Mouse (Mus musculus) forebrain, embryonic 14.5 days (tissue): ENCODE results near the gene Wdr70. TPM values are rescaled to one million over a fixed set of nuclear protein-coding genes. Genes with fewer than 3 reads are reported as not detected.

Experiments used
- ATAC-seq: fragments of 200-750 bp; cut with Nextera tagmentation; 2 replicates; pipeline ENCODE4 v1.8.0; 2017; ENCODE audit warnings: mild to moderate bottlenecking, moderate library complexity
- DNase-seq: peaks from one replicate; pipeline ENCODE4 v3.0.0-alpha.2; 2015; ENCODE audit warnings: low spot score
- H3K27ac ChIP-seq: fragments of 300-500 bp; sonication (generic); 2 replicates; pipeline ENCODE4 v1.5.1; 2014; ENCODE audit warnings: low read depth, mild to moderate bottlenecking, control low read depth, low read length, moderate library complexity
- H3K27me3 ChIP-seq: fragments of 300-500 bp; sonication (generic); replicated peaks from 2 replicates; pipeline ENCODE4 v1.6.1; 2014; ENCODE audit warnings: low read length, control low read depth, mixed read lengths; ENCODE audit not compliant: control insufficient read depth, insufficient read depth
- H3K36me3 ChIP-seq: fragments of 300-500 bp; sonication (generic); 2 replicates; pipeline ENCODE4 v1.6.1; 2014; ENCODE audit warnings: low read length, control low read depth; ENCODE audit not compliant: control insufficient read depth, insufficient read depth
- H3K4me1 ChIP-seq: fragments of 300-500 bp; sonication (generic); 2 replicates; pipeline ENCODE4 v1.6.1; 2014; ENCODE audit warnings: antibody characterized with exemption, low read length, control low read depth; ENCODE audit not compliant: control insufficient read depth, insufficient read depth
- H3K4me2 ChIP-seq: fragments of 300-500 bp; sonication (generic); 2 replicates; pipeline ENCODE4 v1.6.1; 2014; ENCODE audit warnings: mild to moderate bottlenecking, control low read depth, low read length
- H3K4me3 ChIP-seq: fragments of 300-500 bp; sonication (generic); 2 replicates; pipeline ENCODE4 v1.5.1; 2014; ENCODE audit warnings: low read depth, low read length, control low read depth
- H3K9ac ChIP-seq: fragments of 300-500 bp; sonication (generic); 2 replicates; pipeline ENCODE4 v1.6.1; 2014; ENCODE audit warnings: mild to moderate bottlenecking, low read length, control low read depth, moderate library complexity
- H3K9me3 ChIP-seq: fragments of 300-500 bp; sonication (generic); replicated peaks from 2 replicates; pipeline ENCODE4 v1.6.1; 2016; ENCODE audit warnings: low read length, control low read depth, mixed read lengths; ENCODE audit not compliant: control insufficient read depth
- WGBS: fragments of 180-500 bp; shearing (Covaris S2); extraction: QIAGEN DNeasy Blood & Tissue Kit; methylation state at CpG from one replicate; pipeline ENCODE4 v1.1.7; 2014; 5-methylcytosine and 5-hydroxymethylcytosine counted together
- polyA plus RNA-seq: library from polyadenylated mRNA; unstranded; fragments of >200 nt; fragmentation: Nextera tagmentation; extraction: Ambion mirVana; gene quantifications from 2 replicates; pipeline ENCODE4 v1.2.1, GENCODE M21; 2014

The Wdr70 gene
- polyA plus RNA-seq, 1 experiment from 2014 or later = 69.0 TPM

DNA sequence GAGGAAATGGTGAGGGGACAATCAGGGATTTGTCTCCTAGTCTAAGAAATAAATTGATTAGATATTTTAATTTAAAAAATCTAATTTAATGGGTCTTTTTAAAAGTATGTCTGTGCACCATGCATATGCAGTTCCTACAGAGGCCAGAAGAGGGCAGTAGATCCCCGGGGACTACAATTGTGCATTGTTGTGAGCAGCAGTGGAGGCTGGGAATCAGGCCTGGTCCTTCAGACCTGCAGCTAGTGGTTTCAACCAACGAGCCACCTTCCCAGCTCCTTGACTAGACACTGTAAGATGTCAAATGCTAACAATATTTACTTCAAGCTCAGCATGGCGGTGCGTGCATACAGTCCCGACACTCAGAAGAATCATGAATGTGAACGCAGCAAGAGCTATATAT, 199.7 kb downstream of the Wdr70 start:
- ATAC-seq (no peak), DNase-seq (no peak)
- no peaks in the 10 kb centered on the region for H3K4me1 ChIP-seq
- H3K36me3 ChIP-seq = no peaks in the 10 kb centered on the region
- no peak overlapping the region for H3K4me2 ChIP-seq
- no peak overlapping the region for H3K9ac ChIP-seq
- no peak overlapping the region for H3K27ac ChIP-seq
- no peaks in the 10 kb centered on the region for H3K27me3 ChIP-seq
- no peaks in the 10 kb centered on the region for H3K9me3 ChIP-seq
- WGBS = 95% methylated on average over 6 of the region's 6 CpGs
- H3K4me3 ChIP-seq = no peak overlapping the region

DNA sequence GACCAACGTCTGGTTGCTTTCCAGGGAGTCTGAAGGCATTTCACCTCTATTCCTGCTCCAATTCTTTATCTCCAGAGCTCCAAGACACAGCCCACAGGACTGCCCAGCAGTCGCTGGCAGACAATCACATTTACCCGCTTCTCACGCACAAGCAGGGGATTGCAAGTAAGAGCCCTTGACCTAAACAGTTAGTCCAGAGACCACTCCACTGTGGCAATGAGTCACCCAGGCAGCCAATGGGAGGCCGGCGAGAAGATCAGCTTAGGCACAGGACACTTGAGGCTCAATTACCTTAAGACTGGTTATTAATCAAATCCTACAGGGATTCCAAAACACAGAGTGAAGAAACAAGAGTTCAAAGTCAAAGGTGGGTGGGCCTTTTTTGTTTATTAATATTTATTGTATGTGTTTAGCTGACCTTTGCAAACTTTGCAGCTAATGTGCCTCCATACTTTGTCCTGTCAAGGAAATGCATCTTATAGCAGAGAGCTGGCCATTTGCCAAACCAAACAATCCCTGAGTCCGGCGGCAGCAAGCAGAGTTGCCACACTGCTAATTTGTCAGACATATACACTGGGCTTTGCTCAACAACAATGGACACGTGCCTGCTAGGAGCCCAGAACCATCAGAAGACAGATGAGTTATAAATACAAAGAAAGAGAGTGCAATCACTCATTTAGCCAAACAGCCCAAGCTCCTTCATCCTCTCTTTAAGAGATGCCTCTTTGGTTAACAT, 207.3 kb downstream of the Wdr70 start:
- peaks cover 1% of the 10 kb centered on the region; the same call in 1 of the 2 replicates for H3K36me3 ChIP-seq
- H3K4me3 ChIP-seq = no peak overlapping the region
- H3K9ac ChIP-seq = no peak overlapping the region
- no peak overlapping the region for H3K4me2 ChIP-seq
- H3K4me1 ChIP-seq = no peaks in the 10 kb centered on the region
- 61% methylated on average over 9 of the region's 9 CpGs for WGBS
- no peaks in the 10 kb centered on the region for H3K27me3 ChIP-seq
- H3K9me3 ChIP-seq = no peaks in the 10 kb centered on the region
- H3K27ac ChIP-seq = no peak overlapping the region
- DNase-seq (peak; percentile 34), ATAC-seq (no peak)

DNA sequence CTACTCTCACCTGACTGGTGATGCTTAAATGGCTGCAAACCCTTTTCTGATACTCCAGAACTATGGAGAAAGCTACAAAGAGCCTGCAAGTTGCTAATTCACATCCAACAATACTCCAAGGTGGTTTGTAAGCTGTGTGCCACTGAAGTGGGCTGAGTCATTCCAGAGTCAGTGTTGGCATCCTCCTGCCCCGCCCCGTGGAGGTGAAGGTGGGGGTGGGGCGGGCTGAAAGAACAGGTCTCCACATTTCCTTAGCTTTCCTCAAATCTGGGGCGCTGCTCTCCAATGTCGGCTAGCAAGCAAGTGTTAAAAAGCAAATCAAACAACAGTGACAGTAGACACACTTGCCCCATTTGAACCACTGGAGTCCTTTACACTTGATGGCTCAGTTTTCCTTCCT, 208.7 kb downstream of the Wdr70 start:
- no peak for DNase-seq
- Histone ChIP-seq H3K4me3 (no peak overlapping the region), H3K27me3 (no peaks in the 10 kb centered on the region), H3K9me3 (no peaks in the 10 kb centered on the region), H3K4me2 (no peak overlapping the region), H3K9ac (no peak overlapping the region), H3K27ac (no peak overlapping the region), H3K36me3 (peaks cover 5% of the 10 kb centered on the region; the same call in 1 of the 2 replicates), H3K4me1 (no peaks in the 10 kb centered on the region)
- WGBS = 84% methylated on average over 5 of the region's 5 CpGs
- ATAC-seq = no peak

DNA sequence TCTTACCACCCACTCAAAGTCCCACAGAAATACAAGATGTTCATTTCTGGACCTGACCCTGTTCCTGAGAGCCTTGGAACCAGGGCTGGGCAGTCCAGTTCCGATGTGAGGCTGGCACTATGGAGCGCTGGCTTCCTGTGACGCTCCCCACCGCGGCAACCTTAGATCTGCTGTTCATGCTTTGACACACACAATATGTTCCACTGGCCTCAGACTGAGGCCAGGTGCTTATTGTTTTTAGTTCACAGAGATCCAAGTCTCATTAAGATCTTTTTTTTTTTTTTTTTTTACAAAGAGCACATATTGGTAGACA, 209.7 kb downstream of the Wdr70 start:
- H3K36me3 ChIP-seq = peaks cover 5% of the 10 kb centered on the region; the same call in 1 of the 2 replicates
- no peak for DNase-seq
- H3K9me3 ChIP-seq = no peaks in the 10 kb centered on the region
- H3K9ac ChIP-seq = no peak overlapping the region
- no peak overlapping the region for H3K4me3 ChIP-seq
- H3K4me2 ChIP-seq = no peak overlapping the region
- no peaks in the 10 kb centered on the region for H3K27me3 ChIP-seq
- H3K4me1 ChIP-seq = no peaks in the 10 kb centered on the region
- ATAC-seq = no peak
- H3K27ac ChIP-seq = no peak overlapping the region
- WGBS = 88% methylated on average over 5 of the region's 5 CpGs

DNA sequence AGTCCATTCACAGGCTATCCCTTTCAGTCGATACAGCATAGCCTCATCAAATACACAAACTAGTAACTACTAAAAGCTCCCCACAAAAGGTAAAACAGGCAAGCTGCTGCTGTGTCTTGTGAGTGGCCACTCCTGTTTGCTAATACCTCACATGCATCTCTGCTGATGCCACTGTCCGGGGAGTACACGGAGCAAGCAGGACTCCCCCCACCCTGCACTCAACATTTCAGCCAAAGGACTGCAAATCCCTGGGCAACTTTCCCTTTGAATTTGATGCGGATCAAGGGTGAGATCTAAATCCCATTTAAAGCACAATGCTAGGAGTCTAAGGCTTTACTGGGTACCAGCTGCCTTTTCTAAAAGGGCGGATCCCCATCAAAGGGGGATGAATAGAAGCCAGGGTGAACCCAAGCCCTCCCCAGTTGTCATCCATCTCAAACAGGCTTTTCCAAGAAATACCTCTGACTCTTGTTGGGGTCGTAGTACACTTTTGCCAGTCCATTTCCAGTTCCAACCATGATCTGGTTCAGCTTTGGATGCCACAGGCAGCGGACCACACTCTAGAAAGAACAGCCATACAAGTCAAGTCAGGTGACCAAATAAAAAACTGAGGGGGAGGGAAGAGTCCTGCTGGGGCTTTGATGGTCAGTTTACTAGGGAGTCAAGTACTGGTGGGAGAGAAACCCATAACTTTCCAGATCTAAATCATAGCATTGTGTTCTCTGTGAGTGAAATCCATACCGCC, 210.2 kb downstream of the Wdr70 start:
- Histone ChIP-seq H3K27me3 (no peaks in the 10 kb centered on the region), H3K9me3 (no peaks in the 10 kb centered on the region), H3K36me3 (peaks cover 9% of the 10 kb centered on the region; the same call in 1 of the 2 replicates), H3K4me1 (no peaks in the 10 kb centered on the region), H3K4me3 (no peak overlapping the region), H3K27ac (no peak overlapping the region), H3K4me2 (no peak overlapping the region), H3K9ac (no peak overlapping the region)
- DNase-seq = no peak
- ATAC-seq = no peak
- WGBS = 41% methylated on average over 8 of the region's 8 CpGs

DNA sequence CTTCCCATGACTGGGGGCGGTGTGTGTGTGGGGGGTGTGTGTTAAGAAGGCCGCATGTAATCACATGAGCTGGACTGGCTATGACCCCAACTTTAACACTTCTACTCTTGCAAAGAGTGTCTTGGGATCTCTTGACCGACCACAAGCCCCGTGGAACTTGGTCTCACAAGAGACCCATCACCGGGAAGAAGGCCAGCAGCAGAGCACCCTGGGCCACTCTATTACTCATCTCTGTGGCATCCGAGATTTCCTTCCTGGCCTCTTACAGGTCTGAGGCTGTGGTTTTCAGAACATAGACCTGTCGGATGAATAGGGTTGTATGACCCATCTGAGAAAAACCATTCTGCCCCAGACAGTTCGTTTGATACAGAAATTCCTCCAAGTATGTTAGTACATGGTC, 212.4 kb downstream of the Wdr70 start:
- no peak for ATAC-seq
- H3K9ac ChIP-seq = no peak overlapping the region
- 92% methylated on average over 8 of the region's 8 CpGs for WGBS
- no peak for DNase-seq
- H3K27ac ChIP-seq = no peak overlapping the region
- no peak overlapping the region for H3K4me3 ChIP-seq
- H3K27me3 ChIP-seq = no peaks in the 10 kb centered on the region
- peaks cover 9% of the 10 kb centered on the region; the same call in 1 of the 2 replicates for H3K36me3 ChIP-seq
- H3K9me3 ChIP-seq = no peaks in the 10 kb centered on the region
- no peak overlapping the region for H3K4me2 ChIP-seq
- H3K4me1 ChIP-seq = no peaks in the 10 kb centered on the region

DNA sequence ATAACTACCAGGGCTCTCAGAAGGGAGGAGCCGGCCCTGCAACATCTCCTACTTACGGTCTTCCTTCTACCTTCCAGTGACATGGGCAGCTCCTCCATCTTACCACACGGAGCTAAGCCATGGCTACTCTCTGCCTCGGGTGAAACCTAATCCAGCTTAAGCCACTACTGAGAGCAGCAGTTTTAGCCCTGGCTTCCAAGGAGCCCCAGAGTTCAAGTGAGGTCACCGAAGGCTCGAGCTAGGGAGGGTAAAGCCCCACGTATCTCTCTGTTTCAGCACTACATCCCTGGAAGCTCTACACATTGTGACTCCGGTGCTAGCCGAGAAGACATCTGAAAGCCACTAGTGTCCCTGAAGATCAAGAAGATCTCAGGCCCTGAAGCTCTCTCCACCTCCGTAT, 213.9 kb downstream of the Wdr70 start:
- Histone ChIP-seq H3K4me1 (no peaks in the 10 kb centered on the region), H3K9ac (no peak overlapping the region), H3K27ac (no peak overlapping the region), H3K27me3 (no peaks in the 10 kb centered on the region), H3K4me2 (no peak overlapping the region), H3K36me3 (peaks cover 9% of the 10 kb centered on the region; the same call in 1 of the 2 replicates), H3K4me3 (no peak overlapping the region), H3K9me3 (no peaks in the 10 kb centered on the region)
- DNase-seq (no peak), ATAC-seq (no peak)
- WGBS = 66% methylated on average over 10 of the region's 10 CpGs

DNA sequence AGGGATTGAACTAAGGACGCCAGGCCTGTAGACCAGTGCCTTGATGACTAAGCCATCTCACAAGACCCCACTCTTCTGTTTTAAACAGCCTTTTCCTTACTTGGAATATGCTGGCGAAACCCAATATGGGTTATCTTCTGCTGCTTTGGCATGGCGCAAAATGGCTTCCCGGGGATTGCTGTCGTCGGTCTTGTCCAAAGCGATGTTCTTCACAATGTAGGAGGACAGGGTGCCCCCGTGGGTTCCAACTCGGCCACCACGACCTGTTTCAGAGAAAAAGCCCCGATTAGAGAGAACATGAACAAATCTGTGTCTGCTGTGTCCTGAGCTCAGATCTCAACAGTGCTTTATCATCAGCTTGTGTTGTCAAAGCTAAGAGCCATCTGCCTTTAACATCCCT, 214.8 kb downstream of the Wdr70 start:
- Histone ChIP-seq H3K4me3 (no peak overlapping the region), H3K27me3 (no peaks in the 10 kb centered on the region), H3K36me3 (peaks cover 9% of the 10 kb centered on the region; the same call in 1 of the 2 replicates), H3K9ac (no peak overlapping the region), H3K4me1 (no peaks in the 10 kb centered on the region), H3K9me3 (no peaks in the 10 kb centered on the region), H3K4me2 (no peak overlapping the region), H3K27ac (no peak overlapping the region)
- ATAC-seq = no peak
- 96% methylated on average over 11 of the region's 11 CpGs for WGBS
- DNase-seq = no peak

DNA sequence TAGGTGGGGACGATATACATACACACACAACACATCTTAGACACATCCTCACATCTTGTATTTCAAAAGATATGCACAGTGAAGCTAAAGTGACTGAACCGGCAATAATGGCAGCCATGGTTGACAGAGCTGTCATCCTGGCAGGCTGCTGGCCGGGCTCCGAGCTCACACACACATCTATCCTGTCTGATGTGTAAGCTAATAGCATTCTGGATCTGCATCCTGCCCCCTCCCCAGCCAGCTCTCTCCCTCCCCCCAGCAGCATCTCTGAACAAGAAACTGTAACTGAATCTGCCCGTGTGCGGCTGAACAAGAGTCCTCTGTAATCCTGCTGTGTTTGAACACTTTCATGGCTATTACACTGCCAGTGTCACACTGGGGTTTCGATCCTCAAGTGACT, 219.1 kb downstream of the Wdr70 start:
- H3K4me2 ChIP-seq = no peak overlapping the region
- peaks cover 4% of the 10 kb centered on the region; the same call in 1 of the 2 replicates for H3K36me3 ChIP-seq
- H3K27ac ChIP-seq = no peak overlapping the region
- WGBS = 83% methylated on average over 7 of the region's 7 CpGs
- no peak overlapping the region for H3K4me3 ChIP-seq
- no peak overlapping the region for H3K9ac ChIP-seq
- no peaks in the 10 kb centered on the region for H3K27me3 ChIP-seq
- H3K4me1 ChIP-seq = no peaks in the 10 kb centered on the region
- H3K9me3 ChIP-seq = no peaks in the 10 kb centered on the region
- DNase-seq (no peak), ATAC-seq (no peak)
